Mouse (Mus musculus): Measurements from ENCODE around the gene Wfdc6a. TPM values are rescaled to one million over a fixed set of nuclear protein-coding genes. Genes with fewer than 3 reads are reported as not detected.

The Wfdc6a gene
- polyA plus RNA-seq, 1 experiment, result 25.0 TPM

GRCm38 (mm10) chr2:164563339-164564038 is 21.8 kb downstream of the Wfdc6a start:
- H3K4me1 ChIP-seq (ENCODE audit: control insufficient read depth, insufficient read depth, low read length), result peaks cover 6% of the 10 kb centered on the region
- no peaks in the 10 kb centered on the region for H3K36me3 ChIP-seq (ENCODE audit: control insufficient read depth, insufficient read depth, low read length)
- TF ChIP-seq CTCF (IDR thresholded peaks at IDR 0.05; ENCODE audit: control insufficient read depth, insufficient read depth, insufficient replicate concordance, low read depth, low read length), result no peak
- no peak for TF ChIP-seq POLR2A (IDR thresholded peaks at IDR 0.05; ENCODE audit: control insufficient read depth, low read depth, low read length)
- no peak overlapping the region for H3K27ac ChIP-seq (ENCODE audit: control insufficient read depth, insufficient read depth, low read depth, low read length)
- 0 out of 2 replicates have a peak, but pooled peaks cover 2% of the 10 kb centered on the region for H3K27me3 ChIP-seq (ENCODE audit: control insufficient read depth, insufficient read depth, low read length)
- peak overlapping the region; percentile 4 for H3K4me3 ChIP-seq (ENCODE audit: control insufficient read depth, low read depth, low read length)

GRCm38 (mm10) chr2:164562391-164563188 is 22.7 kb downstream of the Wfdc6a start, which contains the start of gene Wfdc2:
Gene Wfdc2 (plus strand): TSS chr2:164562413.
- Histone ChIP-seq H3K27me3 (ENCODE audit: control insufficient read depth, insufficient read depth, low read length) (0 out of 2 replicates have a peak, but pooled peaks cover 2% of the 10 kb centered on the region), H3K36me3 (ENCODE audit: control insufficient read depth, insufficient read depth, low read length) (no peaks in the 10 kb centered on the region), H3K27ac (ENCODE audit: control insufficient read depth, insufficient read depth, low read depth, low read length) (no peak within 1 kb of the TSS), H3K4me1 (ENCODE audit: control insufficient read depth, insufficient read depth, low read length) (peaks cover 6% of the 10 kb centered on the region), H3K4me3 (ENCODE audit: control insufficient read depth, low read depth, low read length) (peak within 1 kb of the TSS; percentile 4)
- TF ChIP-seq POLR2A (IDR thresholded peaks at IDR 0.05; ENCODE audit: control insufficient read depth, low read depth, low read length) (no peak), CTCF (IDR thresholded peaks at IDR 0.05; ENCODE audit: control insufficient read depth, insufficient read depth, insufficient replicate concordance, low read depth, low read length) (no peak)

GRCm38 (mm10) chr2:164560106-164560505 is 25.1 kb downstream of the Wfdc6a start:
- Histone ChIP-seq H3K4me1 (ENCODE audit: control insufficient read depth, insufficient read depth, low read length) (peaks cover 6% of the 10 kb centered on the region), H3K27me3 (ENCODE audit: control insufficient read depth, insufficient read depth, low read length) (0 out of 2 replicates have a peak, but pooled peaks cover 2% of the 10 kb centered on the region), H3K4me3 (ENCODE audit: control insufficient read depth, low read depth, low read length) (no peak overlapping the region), H3K36me3 (ENCODE audit: control insufficient read depth, insufficient read depth, low read length) (no peaks in the 10 kb centered on the region), H3K27ac (ENCODE audit: control insufficient read depth, insufficient read depth, low read depth, low read length) (no peak overlapping the region)
- TF ChIP-seq CTCF (IDR thresholded peaks at IDR 0.05; ENCODE audit: control insufficient read depth, insufficient read depth, insufficient replicate concordance, low read depth, low read length) (no peak), POLR2A (IDR thresholded peaks at IDR 0.05; ENCODE audit: control insufficient read depth, low read depth, low read length) (no peak)

DNA sequence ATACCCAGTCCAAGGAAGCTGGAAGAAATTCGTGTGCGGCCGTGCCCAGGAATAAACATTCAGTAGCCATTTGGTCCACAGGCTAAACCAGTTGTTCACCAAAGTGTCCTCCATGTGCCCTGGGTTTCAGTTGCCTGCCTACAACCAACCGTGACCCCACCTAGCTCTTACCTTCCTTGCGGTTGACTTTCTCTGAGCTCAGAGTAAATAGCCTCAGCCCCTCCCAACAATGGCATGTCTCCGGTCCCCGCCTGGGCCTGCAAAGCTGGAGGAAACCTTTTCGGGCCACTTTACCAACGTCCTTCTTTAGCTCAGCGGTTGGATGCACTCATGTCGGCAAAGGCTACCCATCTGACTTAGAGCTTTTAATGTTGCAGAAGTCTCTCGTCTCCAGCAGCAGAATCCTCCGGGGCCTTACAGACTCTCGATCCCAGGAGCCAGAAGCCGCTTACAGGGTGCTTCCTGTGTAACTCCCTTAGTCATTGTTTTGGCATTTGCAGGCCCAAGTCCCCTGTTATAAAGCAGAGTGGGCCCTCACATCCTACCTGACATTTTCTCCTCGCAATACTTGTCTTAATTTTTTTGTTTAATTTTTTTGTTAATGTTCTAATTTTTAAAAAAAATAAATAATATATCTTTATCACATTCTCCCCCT is 26.1 kb downstream of the Wfdc6a start:
- no peak overlapping the region for H3K4me3 ChIP-seq (ENCODE audit: control insufficient read depth, low read depth, low read length)
- H3K36me3 ChIP-seq (ENCODE audit: control insufficient read depth, insufficient read depth, low read length), result no peaks in the 10 kb centered on the region
- H3K27ac ChIP-seq (ENCODE audit: control insufficient read depth, insufficient read depth, low read depth, low read length), result no peak overlapping the region
- no peak for TF ChIP-seq CTCF (IDR thresholded peaks at IDR 0.05; ENCODE audit: control insufficient read depth, insufficient read depth, insufficient replicate concordance, low read depth, low read length)
- TF ChIP-seq POLR2A (IDR thresholded peaks at IDR 0.05; ENCODE audit: control insufficient read depth, low read depth, low read length), result no peak
- H3K27me3 ChIP-seq (ENCODE audit: control insufficient read depth, insufficient read depth, low read length), result 0 out of 2 replicates have a peak, but pooled peaks cover 2% of the 10 kb centered on the region
- peaks cover 6% of the 10 kb centered on the region for H3K4me1 ChIP-seq (ENCODE audit: control insufficient read depth, insufficient read depth, low read length)

GRCm38 (mm10) chr2:164558426-164558825 is 26.8 kb downstream of the Wfdc6a start:
- Histone ChIP-seq H3K27me3 (ENCODE audit: control insufficient read depth, insufficient read depth, low read length) (0 out of 2 replicates have a peak, but pooled peaks cover 2% of the 10 kb centered on the region), H3K36me3 (ENCODE audit: control insufficient read depth, insufficient read depth, low read length) (no peaks in the 10 kb centered on the region), H3K27ac (ENCODE audit: control insufficient read depth, insufficient read depth, low read depth, low read length) (no peak overlapping the region), H3K4me3 (ENCODE audit: control insufficient read depth, low read depth, low read length) (no peak overlapping the region), H3K4me1 (ENCODE audit: control insufficient read depth, insufficient read depth, low read length) (peaks cover 3% of the 10 kb centered on the region)
- TF ChIP-seq CTCF (IDR thresholded peaks at IDR 0.05; ENCODE audit: control insufficient read depth, insufficient read depth, insufficient replicate concordance, low read depth, low read length) (no peak), POLR2A (IDR thresholded peaks at IDR 0.05; ENCODE audit: control insufficient read depth, low read depth, low read length) (no peak)

- no peaks in the 10 kb centered on the region for H3K27me3 ChIP-seq (ENCODE audit: control insufficient read depth, insufficient read depth, low read length)
- H3K4me3 ChIP-seq (ENCODE audit: control insufficient read depth, low read depth, low read length), result no peak overlapping the region
- no peak overlapping the region for H3K27ac ChIP-seq (ENCODE audit: control insufficient read depth, insufficient read depth, low read depth, low read length)
- no peaks in the 10 kb centered on the region for H3K4me1 ChIP-seq (ENCODE audit: control insufficient read depth, insufficient read depth, low read length)
- no peaks in the 10 kb centered on the region for H3K36me3 ChIP-seq (ENCODE audit: control insufficient read depth, insufficient read depth, low read length)
- TF ChIP-seq CTCF (IDR thresholded peaks at IDR 0.05; ENCODE audit: control insufficient read depth, insufficient read depth, insufficient replicate concordance, low read depth, low read length) (no peak), POLR2A (IDR thresholded peaks at IDR 0.05; ENCODE audit: control insufficient read depth, low read depth, low read length) (no peak)
These were observed 33.7 kb downstream of the Wfdc6a start for GRCm38 (mm10) chr2:164551502-164551901.

DNA sequence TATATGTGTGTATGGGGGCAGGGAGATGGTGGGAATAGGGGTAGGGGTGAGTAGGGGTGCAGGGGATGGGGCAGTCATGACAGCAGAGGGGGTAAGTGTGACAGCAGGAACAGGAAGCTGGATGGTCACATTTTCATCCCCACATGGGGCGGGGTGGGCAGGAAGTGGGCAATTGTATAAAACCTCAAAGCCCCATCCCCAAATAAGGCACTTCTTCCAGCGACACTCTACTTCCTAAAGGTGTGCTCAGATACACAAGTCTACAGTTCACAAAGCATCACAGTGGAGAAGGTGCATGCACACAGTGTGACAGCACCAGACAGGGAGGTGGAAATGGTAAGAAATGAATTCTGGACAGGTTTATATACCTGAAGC is 34.4 kb downstream of the Wfdc6a start:
- Histone ChIP-seq H3K27me3 (ENCODE audit: control insufficient read depth, insufficient read depth, low read length) (no peaks in the 10 kb centered on the region), H3K4me3 (ENCODE audit: control insufficient read depth, low read depth, low read length) (no peak overlapping the region), H3K27ac (ENCODE audit: control insufficient read depth, insufficient read depth, low read depth, low read length) (no peak overlapping the region), H3K4me1 (ENCODE audit: control insufficient read depth, insufficient read depth, low read length) (no peaks in the 10 kb centered on the region), H3K36me3 (ENCODE audit: control insufficient read depth, insufficient read depth, low read length) (no peaks in the 10 kb centered on the region)
- TF ChIP-seq POLR2A (IDR thresholded peaks at IDR 0.05; ENCODE audit: control insufficient read depth, low read depth, low read length) (no peak), CTCF (IDR thresholded peaks at IDR 0.05; ENCODE audit: control insufficient read depth, insufficient read depth, insufficient replicate concordance, low read depth, low read length) (no peak)

Measured in testis, adult 2 months (tissue).